Mouse (Mus musculus) limb, embryonic 15.5 days (tissue): Measurements from ENCODE around the gene Myom1. TPM values are rescaled to one million over a fixed set of nuclear protein-coding genes. Genes with fewer than 3 reads are reported as not detected.
A peak's percentile ranks its signal among the peaks of the same experiment; 100 is the strongest.

Source experiments
- ATAC-seq: fragments of 200-750 bp; cut with Nextera tagmentation; 2 replicates; pipeline ENCODE4 v1.8.0; 2017; ENCODE audit warnings: low read depth, moderate TSS enrichment; ENCODE audit not compliant: insufficient number of reproducible peaks, low FRiP score, low TSS enrichment
- H3K27ac ChIP-seq: fragments of 300-500 bp; sonication (generic); 2 replicates; pipeline ENCODE4 v1.5.1; 2015; ENCODE audit warnings: moderate library complexity, mild to moderate bottlenecking, inconsistent platforms
- H3K27me3 ChIP-seq: fragments of 300-500 bp; sonication (generic); 2 replicates; pipeline ENCODE4 v1.6.1; 2015; ENCODE audit warnings: inconsistent platforms
- H3K36me3 ChIP-seq: fragments of 300-500 bp; sonication (generic); 2 replicates; pipeline ENCODE4 v1.6.1; 2015; ENCODE audit warnings: inconsistent platforms
- H3K4me1 ChIP-seq: fragments of 300-500 bp; sonication (generic); 2 replicates; pipeline ENCODE4 v1.6.1; 2015; ENCODE audit warnings: inconsistent platforms
- H3K4me2 ChIP-seq: fragments of 300-500 bp; sonication (generic); 2 replicates; pipeline ENCODE4 v1.6.1; 2015; ENCODE audit warnings: mild to moderate bottlenecking, inconsistent platforms
- H3K4me3 ChIP-seq: fragments of 300-500 bp; sonication (generic); 2 replicates; pipeline ENCODE4 v1.5.1; 2015; ENCODE audit warnings: mild to moderate bottlenecking, inconsistent platforms
- H3K9ac ChIP-seq: fragments of 300-500 bp; sonication (generic); 2 replicates; pipeline ENCODE4 v1.6.1; 2015; ENCODE audit warnings: inconsistent platforms
- H3K9me3 ChIP-seq: fragments of 300-500 bp; sonication (generic); 2 replicates; pipeline ENCODE4 v1.6.1; 2016; ENCODE audit warnings: inconsistent platforms
- WGBS: fragments of 180-500 bp; shearing (Covaris S2); methylation state at CpG from one replicate; pipeline ENCODE4 v1.1.7; 2015; 5-methylcytosine and 5-hydroxymethylcytosine counted together
- polyA plus RNA-seq: library from polyadenylated mRNA; unstranded; fragments of >200 nt; fragmentation: Nextera tagmentation; extraction: Ambion mirVana; gene quantifications from 2 replicates; pipeline ENCODE4 v1.2.1, GENCODE M21; 2015

The Myom1 gene
- polyA plus RNA-seq, 1 experiment from 2014 or later, result 18.3 TPM

GRCm38 (mm10) chr17:70994671-70995070, 7.8 kb upstream of the Myom1 start:
- Histone ChIP-seq H3K4me3 (no peak overlapping the region), H3K4me2 (no peak overlapping the region), H3K9ac (no peak overlapping the region), H3K27ac (no peak overlapping the region), H3K36me3 (peaks cover 29% of the 10 kb centered on the region), H3K27me3 (no peaks in the 10 kb centered on the region), H3K4me1 (peaks cover 42% of the 10 kb centered on the region), H3K9me3 (no peaks in the 10 kb centered on the region)
- WGBS, result 77% methylated on average over 6 of the region's 6 CpGs
- ATAC-seq, result no peak

- H3K4me2 ChIP-seq, result no peak overlapping the region
- H3K36me3 ChIP-seq, result peaks cover 29% of the 10 kb centered on the region
- H3K9ac ChIP-seq, result no peak overlapping the region
These were observed 6.9 kb upstream of the Myom1 start for GRCm38 (mm10) chr17:70995551-70995950.

GRCm38 (mm10) chr17:70997836-70998235, 4.6 kb upstream of the Myom1 start:
- H3K27me3 ChIP-seq, result no peaks in the 10 kb centered on the region
- no peak for ATAC-seq
- no peaks in the 10 kb centered on the region for H3K9me3 ChIP-seq
- H3K9ac ChIP-seq, result no peak overlapping the region
- H3K4me3 ChIP-seq, result no peak overlapping the region
- 74% methylated on average over 6 of the region's 6 CpGs for WGBS
- H3K4me2 ChIP-seq, result no peak overlapping the region
- H3K27ac ChIP-seq, result no peak overlapping the region
- H3K36me3 ChIP-seq, result peaks cover 17% of the 10 kb centered on the region
- peaks cover 29% of the 10 kb centered on the region for H3K4me1 ChIP-seq

More at GRCm38 (mm10) chr17:70995551-70995950, 6.9 kb upstream of the Myom1 start:
- H3K9me3 ChIP-seq, result no peaks in the 10 kb centered on the region
- H3K4me1 ChIP-seq, result peaks cover 44% of the 10 kb centered on the region
- no peak overlapping the region for H3K4me3 ChIP-seq
- ATAC-seq, result no peak
- WGBS, result 90% methylated on average over 6 of the region's 6 CpGs
- H3K27ac ChIP-seq, result no peak overlapping the region
- H3K27me3 ChIP-seq, result no peaks in the 10 kb centered on the region

- H3K4me1 ChIP-seq, result peaks cover 33% of the 10 kb centered on the region
- no peak overlapping the region for H3K9ac ChIP-seq
- WGBS, result 70% methylated on average over 9 of the region's 9 CpGs
These were observed 3.9 kb upstream of the Myom1 start for GRCm38 (mm10) chr17:70998400-70998975.

GRCm38 (mm10) chr17:70999187-70999586, 3.2 kb upstream of the Myom1 start:
- 17% methylated on average over 5 of the region's 5 CpGs for WGBS
- Histone ChIP-seq H3K4me1 (peaks cover 31% of the 10 kb centered on the region), H3K36me3 (peaks cover 12% of the 10 kb centered on the region), H3K4me2 (no peak overlapping the region), H3K9ac (no peak overlapping the region), H3K27me3 (no peaks in the 10 kb centered on the region), H3K27ac (no peak overlapping the region; the same call in 1 of the 2 replicates), H3K4me3 (no peak overlapping the region), H3K9me3 (no peaks in the 10 kb centered on the region)
- ATAC-seq, result no peak

More at GRCm38 (mm10) chr17:70998400-70998975, 3.9 kb upstream of the Myom1 start:
- Histone ChIP-seq H3K27me3 (no peaks in the 10 kb centered on the region), H3K9me3 (no peaks in the 10 kb centered on the region), H3K36me3 (peaks cover 16% of the 10 kb centered on the region), H3K4me2 (no peak overlapping the region), H3K27ac (no peak overlapping the region), H3K4me3 (no peak overlapping the region)
- ATAC-seq, result no peak

GRCm38 (mm10) chr17:71000255-71000654, 2.2 kb upstream of the Myom1 start:
- 0 out of 2 replicates have a peak overlapping the region, but pooled peaks have one; percentile 1 for H3K27ac ChIP-seq
- peaks cover 5% of the 10 kb centered on the region for H3K36me3 ChIP-seq
- peak overlapping the region; percentile 91 for H3K4me3 ChIP-seq
- 40% methylated on average over 2 of the region's 2 CpGs for WGBS
- peak overlapping the region; percentile 39 for H3K4me2 ChIP-seq
- H3K27me3 ChIP-seq, result no peaks in the 10 kb centered on the region
- no peak for ATAC-seq
- no peaks in the 10 kb centered on the region for H3K9me3 ChIP-seq
- H3K9ac ChIP-seq, result no peak overlapping the region
- peaks cover 31% of the 10 kb centered on the region for H3K4me1 ChIP-seq

GRCm38 (mm10) chr17:71001067-71001466, 1.4 kb upstream of the Myom1 start:
- Histone ChIP-seq H3K9me3 (no peaks in the 10 kb centered on the region), H3K4me1 (peaks cover 31% of the 10 kb centered on the region), H3K27ac (peak overlapping the region; percentile 100), H3K4me2 (peak overlapping the region; percentile 56), H3K9ac (peak overlapping the region; percentile 98; the same call in 1 of the 2 replicates), H3K36me3 (no peaks in the 10 kb centered on the region), H3K4me3 (peak overlapping the region; percentile 91), H3K27me3 (no peaks in the 10 kb centered on the region)
- ATAC-seq, result no peak
- WGBS, result 5% methylated on average over 6 of the region's 6 CpGs

GRCm38 (mm10) chr17:71001699-71002080, 743 bp upstream of the Myom1 start:
- under 1% methylated on average over 34 of the region's 43 CpGs for WGBS
- Histone ChIP-seq H3K36me3 (no peaks in the 10 kb centered on the region), H3K27me3 (no peaks in the 10 kb centered on the region), H3K9me3 (no peaks in the 10 kb centered on the region), H3K27ac (peak overlapping the region; percentile 100), H3K4me3 (peak overlapping the region; percentile 91), H3K9ac (peak overlapping the region; percentile 98), H3K4me2 (peak overlapping the region; percentile 56), H3K4me1 (peaks cover 31% of the 10 kb centered on the region)
- ATAC-seq, result peak; percentile 66

- Histone ChIP-seq H3K9ac (peak within 1 kb of the TSS; percentile 98), H3K27ac (peak within 1 kb of the TSS; percentile 100), H3K4me3 (peak within 1 kb of the TSS; percentile 91), H3K4me2 (peak within 1 kb of the TSS; percentile 56), H3K27me3 (no peaks in the 10 kb centered on the region), H3K36me3 (no peaks in the 10 kb centered on the region), H3K4me1 (peaks cover 31% of the 10 kb centered on the region), H3K9me3 (no peaks in the 10 kb centered on the region)
- ATAC-seq, result peak; percentile 38
- WGBS, result 2% methylated on average over 14 of the region's 14 CpGs
These were observed 286 bp downstream of the Myom1 start, which contains the start of gene Myl12a for GRCm38 (mm10) chr17:71002744-71003094. Gene Myl12a (minus strand): TSS chr17:71002878.

GRCm38 (mm10) chr17:71003112-71003511, 679 bp downstream of the Myom1 start:
- peak overlapping the region; percentile 91; the same call in 1 of the 2 replicates for H3K4me3 ChIP-seq
- WGBS, result 51% methylated on average over 4 of the region's 4 CpGs
- peaks cover 31% of the 10 kb centered on the region for H3K4me1 ChIP-seq
- H3K9ac ChIP-seq, result 0 out of 2 replicates have a peak overlapping the region, but pooled peaks have one; percentile 7
- no peak for ATAC-seq
- no peaks in the 10 kb centered on the region for H3K36me3 ChIP-seq
- no peaks in the 10 kb centered on the region for H3K9me3 ChIP-seq
- peak overlapping the region; percentile 100 for H3K27ac ChIP-seq
- peak overlapping the region; percentile 56 for H3K4me2 ChIP-seq
- H3K27me3 ChIP-seq, result no peaks in the 10 kb centered on the region

- Histone ChIP-seq H3K27ac (0 out of 2 replicates have a peak overlapping the region, but pooled peaks have one; percentile 100), H3K9ac (no peak overlapping the region), H3K4me3 (no peak overlapping the region), H3K36me3 (no peaks in the 10 kb centered on the region), H3K4me2 (no peak overlapping the region), H3K27me3 (no peaks in the 10 kb centered on the region), H3K4me1 (peaks cover 25% of the 10 kb centered on the region), H3K9me3 (no peaks in the 10 kb centered on the region)
- 69% methylated on average over 2 of the region's 2 CpGs for WGBS
- no peak for ATAC-seq
These were observed 1.3 kb downstream of the Myom1 start for GRCm38 (mm10) chr17:71003721-71004120.

GRCm38 (mm10) chr17:71004186-71004960, 1.9 kb downstream of the Myom1 start:
- peaks cover 21% of the 10 kb centered on the region for H3K4me1 ChIP-seq
- H3K27me3 ChIP-seq, result no peaks in the 10 kb centered on the region
- no peak overlapping the region for H3K4me3 ChIP-seq
- WGBS, result 93% methylated on average over 10 of the region's 10 CpGs
- H3K9ac ChIP-seq, result no peak overlapping the region
- H3K4me2 ChIP-seq, result no peak overlapping the region
- no peak overlapping the region for H3K27ac ChIP-seq
- no peaks in the 10 kb centered on the region for H3K9me3 ChIP-seq
- no peaks in the 10 kb centered on the region for H3K36me3 ChIP-seq
- ATAC-seq, result no peak
